Mouse (Mus musculus) heart, embryonic 13.5 days (tissue): ENCODE results near the gene Lrch1. TPM values are rescaled to one million over a fixed set of nuclear protein-coding genes. Genes with fewer than 3 reads are reported as not detected.
A peak's percentile ranks its signal among the peaks of the same experiment; 100 is the strongest.

Experiments used
- ATAC-seq: fragments of 200-750 bp; cut with Nextera tagmentation; 2 replicates; pipeline ENCODE4 v1.8.0; 2017; ENCODE audit warnings: moderate TSS enrichment; ENCODE audit not compliant: insufficient number of reproducible peaks, low FRiP score, low TSS enrichment; ENCODE audit errors: extremely low read depth
- H3K27ac ChIP-seq: fragments of 300-500 bp; sonication (generic); replicated peaks from 2 replicates; pipeline ENCODE4 v1.5.1; 2015; ENCODE audit warnings: moderate library complexity, mild to moderate bottlenecking, inconsistent platforms
- H3K27me3 ChIP-seq: fragments of 300-500 bp; sonication (generic); replicated peaks from 2 replicates; pipeline ENCODE4 v1.6.1; 2015; ENCODE audit warnings: mild to moderate bottlenecking, inconsistent platforms
- H3K36me3 ChIP-seq: fragments of 300-500 bp; sonication (generic); 2 replicates; pipeline ENCODE4 v1.6.1; 2015; ENCODE audit warnings: mild to moderate bottlenecking, inconsistent platforms
- H3K4me1 ChIP-seq: fragments of 300-500 bp; sonication (generic); 2 replicates; pipeline ENCODE4 v1.6.1; 2015; ENCODE audit warnings: inconsistent platforms
- H3K4me2 ChIP-seq: fragments of 300-500 bp; sonication (generic); 2 replicates; pipeline ENCODE4 v1.6.1; 2015; ENCODE audit warnings: inconsistent platforms, mild to moderate bottlenecking, moderate library complexity
- H3K4me3 ChIP-seq: fragments of 300-500 bp; sonication (generic); 2 replicates; pipeline ENCODE4 v1.5.1; 2015; ENCODE audit warnings: moderate library complexity, mild to moderate bottlenecking, inconsistent platforms
- H3K9ac ChIP-seq: fragments of 300-500 bp; sonication (generic); 2 replicates; pipeline ENCODE4 v1.6.1; 2015; ENCODE audit warnings: inconsistent platforms, mild to moderate bottlenecking, moderate library complexity
- H3K9me3 ChIP-seq: fragments of 300-500 bp; sonication (generic); 2 replicates; pipeline ENCODE4 v1.6.1; 2016; ENCODE audit warnings: inconsistent platforms
- WGBS: fragments of 180-500 bp; shearing (Covaris S2); methylation state at CpG from one replicate; pipeline ENCODE4 v1.1.7; 2015; ENCODE audit warnings: mixed read lengths; 5-methylcytosine and 5-hydroxymethylcytosine counted together
- polyA plus RNA-seq: library from polyadenylated mRNA; unstranded; fragments of >200 nt; fragmentation: Nextera tagmentation; extraction: Ambion mirVana; gene quantifications from 2 replicates; pipeline ENCODE4 v1.2.1, GENCODE M21; 2015

Gene Lrch1
- polyA plus RNA-seq, 1 experiment from 2014 or later = 9.1 TPM

GRCm38 (mm10) chr14:74822757-74823680 lies 124.7 kb downstream of the Lrch1 start:
- Histone ChIP-seq H3K27ac (no peak overlapping the region), H3K36me3 (peaks cover 27% of the 10 kb centered on the region), H3K4me2 (no peak overlapping the region), H3K9me3 (no peaks in the 10 kb centered on the region), H3K9ac (no peak overlapping the region), H3K4me1 (peaks cover 48% of the 10 kb centered on the region), H3K27me3 (no peaks in the 10 kb centered on the region), H3K4me3 (no peak overlapping the region)
- no peak for ATAC-seq
- WGBS = 81% methylated on average over 7 of the region's 7 CpGs

DNA sequence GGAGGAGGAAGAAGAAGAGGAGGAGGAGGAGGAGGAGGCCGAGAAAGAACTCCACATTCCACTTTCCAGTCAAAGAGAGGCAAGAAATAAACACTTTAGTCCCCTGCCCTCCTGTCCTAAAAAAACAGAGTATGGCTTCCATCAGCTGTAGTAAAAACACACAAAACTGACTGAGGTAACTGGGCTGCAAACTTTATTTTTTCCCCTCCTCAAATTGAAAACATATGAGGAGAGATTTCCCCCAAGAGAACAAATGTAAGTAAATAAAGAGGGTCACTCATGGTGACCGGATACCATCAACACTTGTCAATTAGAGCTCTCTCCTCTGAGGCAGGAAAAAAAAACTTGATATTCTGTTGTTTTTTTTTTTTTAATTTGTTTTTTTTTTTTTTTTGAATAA lies 125.6 kb downstream of the Lrch1 start:
- ATAC-seq = no peak
- Histone ChIP-seq H3K36me3 (peaks cover 29% of the 10 kb centered on the region), H3K4me3 (no peak overlapping the region), H3K9ac (no peak overlapping the region), H3K27me3 (no peaks in the 10 kb centered on the region), H3K4me1 (peaks cover 48% of the 10 kb centered on the region), H3K27ac (no peak overlapping the region), H3K9me3 (no peaks in the 10 kb centered on the region), H3K4me2 (no peak overlapping the region)
- WGBS = 60% methylated on average over 2 of the region's 2 CpGs

DNA sequence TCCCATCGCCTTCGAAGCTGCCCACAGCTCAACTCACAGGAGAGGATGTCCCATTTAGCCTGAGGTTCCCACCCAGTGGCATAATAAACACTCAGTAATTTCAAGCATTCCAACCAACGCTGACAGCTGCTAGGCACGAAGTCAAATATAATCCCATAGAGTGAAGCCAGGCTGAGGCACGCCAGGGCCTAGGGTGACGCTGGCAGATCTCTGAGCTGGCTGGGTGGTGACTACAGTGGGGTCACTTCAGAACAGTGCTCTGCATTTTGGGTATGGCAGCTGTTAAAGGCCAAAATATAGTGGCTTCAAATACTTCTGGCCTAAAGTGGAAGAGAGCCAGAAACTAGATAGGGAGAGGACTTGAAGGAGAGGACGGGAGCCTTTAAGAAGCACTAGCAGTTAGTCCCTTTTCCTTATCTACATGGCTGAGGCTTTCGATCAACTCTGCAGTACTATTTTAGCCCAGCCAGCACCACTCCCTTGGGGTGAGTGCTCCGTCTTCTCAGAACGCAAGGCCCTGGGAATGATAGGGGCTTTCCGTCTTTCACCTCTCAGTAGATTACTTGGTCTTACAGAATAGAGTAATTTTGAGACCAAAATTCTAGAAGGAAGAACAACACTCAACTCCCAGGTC lies 127.4 kb downstream of the Lrch1 start:
- no peaks in the 10 kb centered on the region for H3K27me3 ChIP-seq
- ATAC-seq = peak; percentile 37; the same call in 1 of the 2 replicates
- 33% methylated on average over 11 of the region's 11 CpGs for WGBS
- H3K4me2 ChIP-seq = peak overlapping the region; percentile 30
- H3K9me3 ChIP-seq = no peaks in the 10 kb centered on the region
- no peak overlapping the region for H3K9ac ChIP-seq
- H3K27ac ChIP-seq = peak overlapping the region; percentile 82
- no peak overlapping the region for H3K4me3 ChIP-seq
- H3K4me1 ChIP-seq = peaks cover 47% of the 10 kb centered on the region
- H3K36me3 ChIP-seq = peaks cover 39% of the 10 kb centered on the region

DNA sequence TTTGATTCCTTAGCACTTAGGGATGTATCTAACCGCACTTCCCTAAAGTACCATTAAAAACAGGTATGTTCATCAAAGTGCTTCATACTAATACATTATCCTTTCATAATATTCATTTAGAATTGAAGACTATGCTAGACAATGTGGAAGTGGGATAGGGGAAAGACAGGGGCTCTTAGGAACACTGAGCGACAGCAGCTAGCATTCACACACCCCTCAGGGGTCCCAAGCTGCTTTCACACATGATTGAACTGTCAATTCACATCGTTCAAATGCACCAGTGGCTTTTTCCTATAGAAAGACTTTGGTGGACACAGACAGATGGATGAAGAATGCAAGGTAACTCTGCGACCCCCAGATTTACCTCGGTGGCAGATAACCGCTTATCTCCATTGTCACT lies 131.0 kb downstream of the Lrch1 start:
- H3K27ac ChIP-seq = no peak overlapping the region
- no peak overlapping the region for H3K9ac ChIP-seq
- H3K36me3 ChIP-seq = peaks cover 50% of the 10 kb centered on the region
- 74% methylated on average over 6 of the region's 6 CpGs for WGBS
- H3K4me2 ChIP-seq = no peak overlapping the region
- H3K4me3 ChIP-seq = no peak overlapping the region
- H3K4me1 ChIP-seq = peaks cover 27% of the 10 kb centered on the region
- H3K27me3 ChIP-seq = no peaks in the 10 kb centered on the region
- no peak for ATAC-seq
- H3K9me3 ChIP-seq = no peaks in the 10 kb centered on the region

GRCm38 (mm10) chr14:74814848-74815789 lies 132.6 kb downstream of the Lrch1 start:
- Histone ChIP-seq H3K4me1 (peaks cover 11% of the 10 kb centered on the region), H3K4me3 (no peak overlapping the region), H3K27me3 (no peaks in the 10 kb centered on the region), H3K27ac (no peak overlapping the region), H3K36me3 (peaks cover 65% of the 10 kb centered on the region), H3K9ac (no peak overlapping the region), H3K4me2 (no peak overlapping the region), H3K9me3 (no peaks in the 10 kb centered on the region)
- 85% methylated on average over 17 of the region's 17 CpGs for WGBS
- no peak for ATAC-seq

DNA sequence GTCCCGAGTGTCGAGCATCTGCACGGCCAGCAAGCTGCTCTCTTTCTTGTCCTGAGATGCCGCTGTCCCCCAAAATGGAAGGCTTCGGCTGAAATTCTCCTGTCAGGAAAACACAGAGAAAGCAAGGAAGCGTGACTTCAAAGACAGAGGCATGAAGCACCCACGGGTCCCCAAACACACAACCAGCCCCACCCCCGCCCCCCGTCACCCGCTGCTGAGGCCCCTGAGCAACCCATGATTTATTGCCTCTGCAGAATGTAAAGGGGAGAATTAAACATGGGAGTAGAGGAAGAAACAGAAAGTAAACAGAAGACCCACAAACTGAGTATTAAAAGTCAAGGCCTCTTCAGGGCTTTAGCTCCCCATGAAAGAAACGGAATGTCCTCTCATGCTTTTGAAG lies 136.1 kb downstream of the Lrch1 start:
- no peaks in the 10 kb centered on the region for H3K27me3 ChIP-seq
- H3K9ac ChIP-seq = no peak overlapping the region
- H3K4me2 ChIP-seq = no peak overlapping the region
- H3K36me3 ChIP-seq = peaks cover 80% of the 10 kb centered on the region
- no peak overlapping the region for H3K4me3 ChIP-seq
- WGBS = 79% methylated on average over 11 of the region's 11 CpGs
- no peak for ATAC-seq
- H3K27ac ChIP-seq = no peak overlapping the region
- no peaks in the 10 kb centered on the region for H3K9me3 ChIP-seq
- H3K4me1 ChIP-seq = no peaks in the 10 kb centered on the region

- WGBS = 39% methylated on average over 1 of the region's 1 CpGs
Observed at GRCm38 (mm10) chr14:74801961-74802360, 145.7 kb downstream of the Lrch1 start.

DNA sequence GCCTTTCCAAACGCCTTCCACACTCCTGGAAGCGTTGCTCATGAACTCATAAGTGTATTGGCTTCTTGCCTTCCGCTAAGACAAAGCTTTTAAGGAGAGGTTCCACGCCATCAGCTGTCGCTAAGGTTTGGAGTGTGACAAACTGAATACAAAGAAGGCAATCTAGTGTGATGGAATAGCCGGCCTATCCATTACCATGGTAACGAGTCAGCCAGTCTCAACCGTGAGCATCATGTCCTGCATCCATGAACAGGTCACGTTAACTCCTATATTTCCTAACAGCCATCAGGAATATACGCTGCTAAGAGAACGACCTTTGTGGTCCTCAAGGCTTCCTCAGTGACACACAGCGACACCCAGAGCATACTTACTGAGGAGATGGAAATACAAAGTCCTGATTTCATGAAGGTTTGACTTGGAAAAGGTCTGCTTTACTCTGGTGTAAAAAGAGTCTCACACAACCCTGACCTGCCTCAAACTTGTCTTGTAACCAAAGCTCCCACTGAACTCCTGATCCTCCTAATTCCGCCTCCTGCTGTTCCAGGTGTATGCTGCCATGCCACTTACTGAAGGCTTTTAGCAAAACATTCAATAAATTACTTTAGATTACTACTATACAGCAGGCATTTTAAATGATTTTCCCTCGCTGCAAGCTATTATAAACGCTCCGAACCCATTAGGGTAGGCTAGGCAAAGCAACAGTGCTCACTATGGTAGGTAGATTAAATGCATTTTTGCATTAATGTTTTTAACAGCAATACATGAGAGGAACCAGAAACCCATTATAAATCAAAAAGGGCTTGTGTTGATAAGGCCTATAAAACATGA lies 149.4 kb downstream of the Lrch1 start:
- Histone ChIP-seq H3K36me3 (peaks cover 86% of the 10 kb centered on the region), H3K4me3 (no peak overlapping the region), H3K4me1 (0 out of 2 replicates have a peak, but pooled peaks cover 5% of the 10 kb centered on the region), H3K9ac (no peak overlapping the region), H3K4me2 (no peak overlapping the region), H3K9me3 (peaks cover 12% of the 10 kb centered on the region), H3K27me3 (no peaks in the 10 kb centered on the region), H3K27ac (no peak overlapping the region)
- WGBS = 86% methylated on average over 16 of the region's 16 CpGs
- ATAC-seq = no peak

More at GRCm38 (mm10) chr14:74801961-74802360, 145.7 kb downstream of the Lrch1 start:
- H3K4me3 ChIP-seq = no peak overlapping the region
- H3K27ac ChIP-seq = no peak overlapping the region
- no peak overlapping the region for H3K4me2 ChIP-seq
- ATAC-seq = no peak
- peaks cover 92% of the 10 kb centered on the region for H3K36me3 ChIP-seq
- H3K4me1 ChIP-seq = no peaks in the 10 kb centered on the region
- no peak overlapping the region for H3K9ac ChIP-seq
- no peaks in the 10 kb centered on the region for H3K27me3 ChIP-seq
- peaks cover 12% of the 10 kb centered on the region for H3K9me3 ChIP-seq

GRCm38 (mm10) chr14:74797386-74798062 lies 150.2 kb downstream of the Lrch1 start:
- Histone ChIP-seq H3K9ac (no peak overlapping the region), H3K36me3 (peaks cover 84% of the 10 kb centered on the region), H3K27ac (no peak overlapping the region), H3K9me3 (peaks cover 12% of the 10 kb centered on the region), H3K27me3 (no peaks in the 10 kb centered on the region), H3K4me3 (no peak overlapping the region), H3K4me2 (no peak overlapping the region), H3K4me1 (0 out of 2 replicates have a peak, but pooled peaks cover 10% of the 10 kb centered on the region)
- 80% methylated on average over 10 of the region's 10 CpGs for WGBS
- ATAC-seq = no peak

GRCm38 (mm10) chr14:74794931-74795330 lies 152.7 kb downstream of the Lrch1 start:
- no peak for ATAC-seq
- H3K27ac ChIP-seq = no peak overlapping the region

More at GRCm38 (mm10) chr14:74794931-74795330, 152.7 kb downstream of the Lrch1 start:
- Histone ChIP-seq H3K4me2 (no peak overlapping the region), H3K36me3 (peaks cover 62% of the 10 kb centered on the region), H3K9me3 (no peaks in the 10 kb centered on the region), H3K27me3 (no peaks in the 10 kb centered on the region), H3K9ac (no peak overlapping the region), H3K4me3 (no peak overlapping the region), H3K4me1 (peaks cover 25% of the 10 kb centered on the region)
- WGBS = 70% methylated on average over 12 of the region's 12 CpGs
